Mouse (Mus musculus) layer of hippocampus, adult 9-11 months (tissue): ENCODE results near the gene 4930519P11Rik.

Experiments used
- DNase-seq: peaks from one replicate; pipeline ENCODE4 v3.0.0; 2022

The 4930519P11Rik gene

GRCm38 (mm10) chr2:154613118-154614115, at the start of gene 4930519P11Rik, which contains the start of gene Zfp341:
Gene 4930519P11Rik, minus strand, starts transcription at chr2:154613437.
Gene Zfp341, plus strand, starts transcription at chr2:154613297.
- DNase-seq, result peak; percentile 90

- DNase-seq, result no peak
These were observed 46.4 kb upstream of the 4930519P11Rik start for GRCm38 (mm10) chr2:154659531-154660074.

DNA sequence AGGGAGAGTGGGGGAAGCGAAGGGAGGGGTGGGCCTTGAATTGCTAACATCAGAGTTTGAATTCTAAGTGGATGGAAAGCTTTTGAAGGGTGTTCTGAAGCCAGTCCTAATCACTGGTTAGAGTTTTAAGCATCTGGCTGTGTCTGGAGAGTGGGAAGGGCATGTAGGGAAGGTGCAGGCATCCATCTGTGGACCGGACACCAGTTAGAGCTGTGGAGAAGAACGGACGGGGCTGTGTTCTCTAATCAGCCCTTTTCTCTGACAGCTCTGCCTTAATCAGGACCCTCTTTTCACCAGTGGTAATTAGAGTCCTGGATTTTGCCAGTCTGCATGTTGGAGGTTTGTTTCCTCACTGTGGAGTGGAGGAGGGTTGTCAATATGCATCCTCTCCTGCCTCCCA, 45.8 kb upstream of the 4930519P11Rik start:
- no peak for DNase-seq

GRCm38 (mm10) chr2:154657486-154658237, 44.4 kb upstream of the 4930519P11Rik start:
- no peak for DNase-seq

GRCm38 (mm10) chr2:154656710-154657485, 43.7 kb upstream of the 4930519P11Rik start:
- peak; percentile 99 for DNase-seq

DNA sequence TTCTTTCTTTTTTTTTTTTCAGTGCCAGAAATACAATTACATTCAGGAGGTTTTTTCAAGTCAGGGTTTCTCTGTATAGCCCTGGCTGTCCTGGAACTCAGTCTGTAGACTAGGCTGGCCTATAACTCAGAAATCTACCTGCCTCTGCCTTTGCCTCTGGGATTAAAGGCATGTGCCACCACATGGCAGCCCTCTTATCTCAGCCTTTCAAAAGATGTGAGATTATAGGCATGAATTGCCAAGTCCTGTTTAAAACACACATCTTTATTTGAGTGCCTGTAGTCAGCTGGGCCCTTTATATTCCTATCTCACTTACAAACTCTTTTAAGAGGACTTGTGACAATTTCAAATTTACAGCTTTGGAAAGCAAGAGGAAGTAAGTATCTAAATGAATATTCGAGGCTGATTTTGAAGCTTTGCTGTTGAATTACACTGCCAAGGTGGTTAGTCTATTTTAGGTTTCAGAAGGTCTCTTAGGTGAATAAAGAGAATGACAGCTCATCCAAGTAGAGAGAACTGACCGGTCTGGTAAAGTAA, 42.7 kb upstream of the 4930519P11Rik start:
- no peak for DNase-seq

- DNase-seq, result no peak
These were observed 41.7 kb upstream of the 4930519P11Rik start for GRCm38 (mm10) chr2:154654976-154655375.

GRCm38 (mm10) chr2:154651363-154651762, 38.1 kb upstream of the 4930519P11Rik start, which contains the start of gene Chmp4b:
Gene Chmp4b, plus strand, starts transcription at chr2:154651705.
- no peak for DNase-seq

GRCm38 (mm10) chr2:154650404-154650803, 37.2 kb upstream of the 4930519P11Rik start:
- no peak for DNase-seq

GRCm38 (mm10) chr2:154648086-154648485, 34.8 kb upstream of the 4930519P11Rik start:
- no peak for DNase-seq

DNA sequence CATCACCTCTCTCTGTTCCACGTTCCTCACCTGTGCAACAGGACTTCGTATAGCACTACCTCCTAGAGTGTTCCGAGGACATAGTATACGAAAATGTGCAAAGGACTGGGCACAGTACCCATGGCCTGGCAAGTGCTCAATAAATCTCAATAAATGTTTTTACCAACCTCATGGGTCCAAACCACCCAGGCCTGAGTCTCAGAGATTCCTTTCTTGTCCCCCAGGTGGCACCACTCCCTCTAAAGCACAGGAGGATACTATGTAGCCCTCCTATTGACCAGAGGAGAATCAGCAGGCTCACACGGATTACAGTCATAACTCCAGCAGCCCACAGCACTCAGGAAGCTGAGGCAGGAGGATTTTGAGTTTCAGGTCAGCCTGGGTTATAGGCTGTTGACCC, 33.4 kb upstream of the 4930519P11Rik start:
- DNase-seq, result no peak

GRCm38 (mm10) chr2:154642712-154643385, 29.6 kb upstream of the 4930519P11Rik start:
- DNase-seq, result no peak

GRCm38 (mm10) chr2:154642005-154642459, 28.8 kb upstream of the 4930519P11Rik start:
- DNase-seq, result no peak

- no peak for DNase-seq
These were observed 27.9 kb upstream of the 4930519P11Rik start for GRCm38 (mm10) chr2:154641176-154641575.

GRCm38 (mm10) chr2:154639115-154639514, 25.9 kb upstream of the 4930519P11Rik start:
- DNase-seq, result no peak

DNA sequence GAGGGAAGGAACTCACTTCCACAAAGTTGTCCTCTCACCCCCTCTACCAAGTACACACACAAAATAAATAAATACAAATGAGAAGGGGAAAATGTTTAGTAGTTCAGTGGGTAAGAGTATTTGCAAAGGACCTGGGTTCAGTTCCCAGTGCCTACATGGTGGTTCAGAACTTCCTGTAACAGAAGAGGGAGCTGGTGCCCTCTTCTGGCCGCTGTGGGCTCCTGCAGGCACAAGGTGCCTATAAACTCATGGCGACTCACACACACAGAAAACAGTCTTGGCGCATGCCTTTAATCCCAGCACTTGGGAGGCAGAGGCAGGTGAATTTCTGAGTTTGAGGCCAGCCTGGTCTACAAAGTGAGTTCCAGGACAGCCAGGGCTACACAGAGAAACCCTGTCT, 25.3 kb upstream of the 4930519P11Rik start:
- DNase-seq, result no peak

- DNase-seq, result no peak
These were observed 22.6 kb upstream of the 4930519P11Rik start for GRCm38 (mm10) chr2:154635826-154636225.

DNA sequence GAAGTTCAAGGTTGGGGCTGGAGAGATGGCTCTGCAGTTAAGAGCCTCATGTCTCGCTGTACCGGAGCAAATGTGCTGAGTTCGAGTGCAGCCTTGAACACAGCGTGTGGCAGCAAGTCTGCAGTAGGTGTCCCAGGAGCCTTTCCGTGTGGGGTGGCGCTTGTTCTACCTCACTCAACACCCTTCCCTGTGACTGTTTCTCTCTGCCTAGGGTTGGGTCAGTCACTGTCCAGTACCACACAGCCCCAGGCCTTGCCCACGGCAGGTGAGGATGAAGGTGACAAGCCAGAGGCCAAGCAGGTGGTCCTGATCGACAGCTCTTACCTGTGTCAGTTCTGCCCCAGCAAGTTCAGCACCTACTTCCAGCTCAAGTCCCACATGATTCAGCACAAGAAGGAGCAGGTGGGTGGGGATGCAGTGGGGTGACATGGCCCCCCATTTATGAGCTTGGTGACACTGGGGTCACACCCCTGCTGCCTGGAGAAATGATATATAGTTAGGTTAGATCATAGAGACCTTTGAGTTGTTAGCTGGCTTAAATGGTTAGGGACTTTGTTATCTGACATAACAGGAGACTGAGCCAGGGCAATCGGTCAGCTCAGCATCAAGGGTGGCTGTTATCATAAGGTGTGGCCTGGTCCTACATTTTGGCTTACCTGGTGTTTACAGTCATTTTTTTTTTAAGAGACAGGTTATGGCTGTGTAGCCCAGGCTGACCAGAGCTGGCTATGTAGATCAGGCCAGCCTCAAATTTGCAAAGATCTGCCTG, 20.8 kb upstream of the 4930519P11Rik start:
- no peak for DNase-seq

DNA sequence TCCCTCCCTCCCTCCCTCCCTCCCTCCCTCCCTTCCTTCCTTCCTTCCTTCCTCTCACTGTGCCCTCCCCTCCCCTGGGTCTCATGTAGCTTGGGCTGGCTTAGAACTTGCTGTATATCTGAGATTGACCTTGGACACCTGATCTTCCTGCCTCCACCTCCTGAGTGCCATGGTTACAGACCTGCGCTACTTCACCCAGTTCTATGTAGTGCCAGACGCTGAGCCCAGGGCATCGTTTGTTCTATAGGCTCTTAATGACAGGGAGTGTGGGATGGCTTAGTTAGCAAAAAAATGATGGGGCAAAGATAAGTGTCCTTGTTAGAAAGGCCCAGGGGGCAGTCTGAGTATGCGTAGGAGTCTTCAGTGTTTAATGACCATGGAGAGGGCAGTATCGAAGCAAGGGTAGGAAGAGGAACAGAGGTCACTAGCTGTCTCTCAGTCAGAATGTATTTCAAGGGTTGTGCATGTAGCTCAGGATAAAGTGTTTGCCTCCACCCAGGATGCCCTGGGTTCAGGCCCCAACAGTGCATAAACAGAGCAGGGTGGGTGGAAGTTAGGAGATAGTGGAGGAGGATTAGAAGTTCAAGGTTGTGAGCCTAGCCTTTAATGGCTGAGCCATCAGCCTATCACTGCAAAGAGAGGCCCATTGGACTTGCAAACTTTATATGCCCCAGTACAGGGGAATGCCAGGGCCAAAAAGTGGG, 20.0 kb upstream of the 4930519P11Rik start:
- DNase-seq, result no peak
